27 mouse cellular contexts compared by ENCODE assay signal in the genomic region with DNA sequence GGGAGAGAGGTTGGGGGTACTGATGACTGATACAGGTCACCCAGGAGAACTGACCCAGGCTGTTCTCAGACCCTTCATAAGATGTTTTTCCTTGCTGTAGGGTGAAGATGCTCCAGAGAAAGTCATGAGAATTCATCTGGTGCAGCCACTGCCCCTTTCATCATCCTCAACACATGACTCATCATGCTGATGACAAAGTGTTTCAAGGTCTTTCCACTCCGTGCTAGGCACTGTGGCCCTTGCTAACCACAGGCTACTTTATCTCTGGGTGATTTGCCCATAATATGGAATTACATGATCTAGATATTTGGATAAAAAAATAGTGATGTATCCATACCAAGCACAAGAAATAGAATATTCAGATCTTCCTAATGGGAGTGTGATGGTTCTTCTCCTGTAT.
"Had no signal": no experiment of that assay in that cellular context is flagged by ENCODE, and none has a peak within 500 bp of the region (broad histone marks: within the 10 kb centered on the region; RNA-seq: fewer than 3 reads in every experiment).

No protein-coding gene starts in this region.

- H3K36me3 ChIP-seq: heart, embryonic 10.5 days; heart, embryonic 12.5 days; hindbrain, embryonic 10.5 days; hindbrain, embryonic 12.5 days; intestine, embryonic 15.5 days; limb, embryonic 13.5 days; limb, embryonic 15.5 days; liver, embryonic 13.5 days; liver, embryonic 15.5 days had no signal

- H3K4me2 ChIP-seq: heart, embryonic 12.5 days; hindbrain, embryonic 12.5 days; hindbrain, embryonic 14.5 days; intestine, embryonic 15.5 days; limb, embryonic 13.5 days; limb, embryonic 15.5 days; liver, embryonic 13.5 days; liver, embryonic 15.5 days had no signal

- H3K4me1 ChIP-seq: heart, embryonic 10.5 days; heart, embryonic 12.5 days; hindbrain, embryonic 10.5 days; hindbrain, embryonic 12.5 days; intestine, embryonic 15.5 days; limb, embryonic 13.5 days; limb, embryonic 15.5 days; liver, embryonic 13.5 days; liver, embryonic 15.5 days had no signal

- ATAC-seq: hindbrain, embryonic 16.5 days; inflammation-experienced regulatory T-cells, adult 6 months; intestine, embryonic 15.5 days; intestine, postnatal 0 days had no signal

- H3K4me3 ChIP-seq: gastrocnemius, adult 2 months; heart, embryonic 10.5 days; heart, embryonic 12.5 days; hindbrain, embryonic 10.5 days; hindbrain, embryonic 12.5 days; intestine, embryonic 15.5 days; layer of hippocampus, adult 2 months; left cerebral cortex, adult 2 months; limb, embryonic 13.5 days; limb, embryonic 15.5 days; liver, embryonic 13.5 days; liver, embryonic 15.5 days had no signal

- H3K9ac ChIP-seq: heart, embryonic 12.5 days; hindbrain, embryonic 12.5 days; hindbrain, embryonic 14.5 days; intestine, embryonic 15.5 days; limb, embryonic 13.5 days; limb, embryonic 15.5 days; liver, embryonic 13.5 days; liver, embryonic 15.5 days had no signal

- DNase-seq: gastrocnemius, adult 2 months; gastrocnemius, postnatal 10 days; gastrocnemius, postnatal 25 days; heart, adult 18-20 months; heart, postnatal 10 days; heart, postnatal 4 days; kidney, adult 18-20 months; kidney, adult 8-10 months; kidney, postnatal 10 days; kidney, postnatal 25 days; kidney, postnatal 4 days; left cerebral cortex, postnatal 4 days; liver, embryonic 13.5 days had no signal

- H3K27ac ChIP-seq: gastrocnemius, adult 2 months; heart, embryonic 10.5 days; hindbrain, embryonic 10.5 days; hindbrain, embryonic 12.5 days; hindbrain, embryonic 14.5 days; intestine, embryonic 15.5 days; layer of hippocampus, adult 2 months; left cerebral cortex, adult 2 months; limb, embryonic 13.5 days; limb, embryonic 15.5 days; liver, embryonic 13.5 days; liver, embryonic 15.5 days had no signal

- H3K9me3 ChIP-seq: intestine, embryonic 15.5 days had no signal

- H3K27me3 ChIP-seq: heart, embryonic 12.5 days; hindbrain, embryonic 12.5 days; intestine, embryonic 15.5 days; limb, embryonic 13.5 days; limb, embryonic 15.5 days; liver, embryonic 13.5 days; liver, embryonic 15.5 days had no signal
